Mouse (Mus musculus): ENCODE results near the gene Sh2d5.

Gene Sh2d5

DNA sequence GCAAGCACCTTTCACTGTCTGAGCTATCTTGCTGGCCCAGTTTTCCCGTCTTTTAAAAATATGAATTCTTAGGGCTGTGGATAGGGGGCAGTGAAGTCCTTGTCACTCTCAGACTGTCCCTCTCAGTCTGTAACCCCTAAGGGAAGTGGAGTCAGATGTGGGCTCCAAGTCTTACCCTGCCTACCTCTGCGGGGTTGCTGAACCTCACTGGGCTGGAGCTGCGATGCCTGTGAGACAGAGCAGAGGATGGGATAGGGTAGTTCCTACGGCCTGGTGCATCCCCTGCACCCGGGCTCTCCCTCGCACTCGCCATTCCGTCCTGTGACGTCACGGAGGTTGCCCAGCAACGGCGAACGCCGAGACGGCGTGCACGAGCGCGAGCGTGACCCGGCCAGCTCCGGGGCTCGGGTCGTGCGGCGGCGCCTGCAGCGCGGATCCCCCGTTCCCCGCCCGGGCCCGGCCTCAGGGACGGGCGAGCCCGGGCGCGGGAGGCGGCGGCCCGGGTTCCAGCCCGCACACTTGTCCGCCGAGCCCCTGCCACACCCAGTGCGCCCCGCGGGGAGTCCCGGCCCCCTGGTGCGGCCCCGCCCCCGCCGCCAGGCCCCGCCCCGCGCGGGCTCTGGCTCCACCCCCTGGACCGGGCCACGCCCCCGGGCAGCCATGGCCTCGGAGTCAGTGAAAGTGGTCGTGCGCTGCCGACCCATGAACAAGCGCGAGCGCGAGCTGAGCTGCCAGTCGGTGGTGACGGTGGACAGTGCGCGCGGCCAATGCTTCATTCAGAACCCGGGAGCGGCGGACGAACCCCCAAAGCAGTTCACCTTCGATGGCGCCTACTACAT lies 11.9 kb downstream of the Sh2d5 start:
- DNase-seq (ENCODE audit: low spot score), result peak; percentile 90

DNA sequence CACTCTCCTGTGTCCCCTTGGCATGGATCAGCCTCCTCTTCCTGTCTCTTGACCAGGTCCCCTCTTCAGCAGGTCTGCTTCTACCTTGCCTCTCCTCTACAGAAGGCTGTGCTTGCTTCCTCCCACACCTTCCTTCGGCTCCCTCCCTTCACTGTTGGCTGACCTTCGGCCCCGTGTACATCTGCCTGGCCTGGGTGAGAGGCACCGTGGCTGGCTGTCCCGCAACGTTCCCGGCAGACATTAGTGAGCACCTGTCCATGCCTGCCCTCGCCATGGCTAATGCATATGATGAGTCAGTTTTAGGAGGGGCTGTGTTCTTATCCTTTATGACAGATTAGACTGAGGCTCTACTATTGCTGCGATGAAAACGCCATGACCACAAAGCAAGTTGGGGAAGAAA lies 17.7 kb downstream of the Sh2d5 start:
- DNase-seq (ENCODE audit: low spot score), result no peak

DNA sequence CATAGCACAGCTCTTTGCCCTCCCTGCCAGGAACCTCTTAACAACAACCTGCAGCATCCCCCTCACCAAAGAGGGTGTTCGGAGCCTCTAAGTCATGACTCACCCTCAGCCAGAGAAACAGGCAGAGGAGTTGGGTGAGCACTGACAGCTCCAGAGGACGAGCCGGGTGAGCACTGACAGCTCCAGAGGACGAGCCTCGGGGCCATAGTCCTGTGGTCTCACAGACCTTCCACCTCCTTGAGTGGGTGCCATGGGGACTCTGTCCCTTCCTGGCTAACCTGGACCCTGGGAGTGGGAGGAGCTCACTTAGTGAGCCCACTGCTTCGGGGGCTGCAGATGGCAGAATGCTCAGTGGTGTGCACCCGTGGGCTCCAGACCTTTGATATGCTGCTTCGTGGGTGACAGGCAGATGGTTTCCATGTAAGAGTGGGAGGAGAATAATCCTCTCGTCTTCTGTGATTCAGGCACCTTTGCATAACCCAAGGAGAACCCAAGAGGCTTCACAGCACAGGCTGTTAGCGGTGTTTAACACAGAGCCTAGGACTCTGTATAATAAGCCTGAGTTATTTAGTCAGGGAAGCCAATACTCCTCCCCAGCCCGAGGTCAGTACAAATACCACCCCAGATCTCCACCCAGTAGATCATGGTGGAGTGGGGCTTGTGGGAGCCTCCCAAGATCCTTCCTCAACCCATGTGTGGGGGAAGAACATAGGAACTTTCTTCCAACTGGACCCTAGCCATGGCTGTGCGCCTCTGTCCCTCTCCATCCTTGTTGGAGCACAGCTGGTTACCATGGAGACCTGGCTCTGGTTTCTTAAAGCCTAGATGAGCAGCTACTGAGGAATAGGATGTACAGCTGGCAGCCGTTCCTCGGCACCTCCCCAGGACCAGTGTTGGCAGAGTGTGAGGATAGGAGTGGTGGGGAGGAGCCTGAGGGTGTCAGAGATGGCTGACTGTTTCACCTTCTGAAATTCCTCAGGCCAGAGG lies 22.1 kb downstream of the Sh2d5 start:
- no peak for DNase-seq (ENCODE audit: low spot score)

DNA sequence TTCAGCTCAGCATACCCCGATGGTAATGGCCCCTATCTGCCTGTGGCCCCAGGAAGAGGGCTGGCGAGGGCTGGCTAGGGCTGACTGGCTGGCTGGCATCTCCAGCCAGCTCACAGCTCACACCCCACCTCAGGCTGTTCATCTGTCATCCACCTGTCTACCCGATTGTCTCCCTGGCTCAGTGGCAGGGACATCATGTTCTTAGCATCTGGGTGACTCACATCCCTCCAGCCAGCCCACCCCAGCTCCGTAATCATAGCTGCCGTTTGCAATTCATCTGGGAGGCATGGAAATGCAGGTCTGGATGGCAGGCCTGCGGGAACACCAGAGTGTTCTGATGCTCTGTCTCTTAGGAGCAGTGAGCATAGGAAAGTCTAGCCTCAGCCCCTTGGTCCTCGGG lies 28.1 kb downstream of the Sh2d5 start:
- no peak for DNase-seq (ENCODE audit: low spot score)

DNA sequence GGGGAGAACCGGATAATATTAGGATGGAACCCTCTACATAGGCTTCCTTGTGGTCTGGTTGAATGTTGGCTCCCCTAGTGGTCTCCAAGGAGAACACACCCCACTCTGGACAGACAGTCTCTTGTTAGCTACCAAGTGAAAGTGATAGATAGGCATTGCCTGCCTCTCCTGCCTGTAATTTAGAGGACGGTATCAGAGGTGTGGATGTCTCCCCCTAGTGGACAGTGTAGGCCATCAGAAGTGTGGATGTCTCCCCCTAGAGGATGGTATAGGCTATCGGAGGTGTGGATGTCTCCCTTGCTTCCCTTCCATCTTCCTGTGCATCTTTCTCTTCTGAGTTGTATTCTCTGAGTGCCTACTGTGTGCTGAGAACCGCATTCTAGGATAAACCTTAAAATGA lies 32.6 kb downstream of the Sh2d5 start:
- no peak for DNase-seq (ENCODE audit: low spot score)

DNA sequence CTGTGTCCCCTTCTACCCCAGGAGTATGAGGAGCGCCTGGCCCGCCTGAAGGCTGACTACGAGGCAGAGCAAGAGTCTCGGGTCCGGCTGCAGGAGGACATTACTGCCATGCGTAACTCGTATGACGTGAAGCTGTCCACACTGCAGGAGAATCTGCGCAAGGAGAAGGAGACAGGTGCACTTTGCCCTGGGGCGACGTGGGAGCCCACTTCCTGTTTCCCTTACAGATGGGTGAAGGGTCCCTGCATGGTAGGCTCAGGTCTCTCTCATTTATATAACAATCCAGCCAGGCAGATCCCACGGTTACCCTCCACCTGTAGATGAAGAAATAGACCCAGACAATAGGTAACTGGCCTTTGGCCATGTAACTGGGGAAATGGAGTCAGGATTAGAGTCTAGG lies 36.2 kb downstream of the Sh2d5 start:
- no peak for DNase-seq (ENCODE audit: low spot score)

DNA sequence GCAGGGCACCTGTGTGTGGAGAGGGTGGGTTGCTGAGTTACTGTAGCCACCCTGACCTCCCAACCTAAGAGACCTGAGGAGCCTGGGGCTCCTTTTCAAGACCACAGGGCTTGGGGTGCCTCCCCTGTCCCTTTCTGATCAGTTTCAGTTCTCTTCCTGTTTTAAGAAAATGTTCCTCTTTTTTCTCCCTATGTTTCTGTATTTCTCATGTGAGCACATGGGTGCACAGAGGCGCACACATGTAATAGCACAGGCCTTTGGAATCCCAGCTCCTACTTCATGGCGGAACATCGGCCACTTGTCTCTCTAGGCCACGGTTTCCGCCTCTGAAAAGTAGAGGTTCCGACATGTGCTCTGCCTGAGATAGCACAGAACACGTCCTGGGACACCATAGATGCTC lies 38.5 kb downstream of the Sh2d5 start:
- no peak for DNase-seq (ENCODE audit: low spot score)

DNA sequence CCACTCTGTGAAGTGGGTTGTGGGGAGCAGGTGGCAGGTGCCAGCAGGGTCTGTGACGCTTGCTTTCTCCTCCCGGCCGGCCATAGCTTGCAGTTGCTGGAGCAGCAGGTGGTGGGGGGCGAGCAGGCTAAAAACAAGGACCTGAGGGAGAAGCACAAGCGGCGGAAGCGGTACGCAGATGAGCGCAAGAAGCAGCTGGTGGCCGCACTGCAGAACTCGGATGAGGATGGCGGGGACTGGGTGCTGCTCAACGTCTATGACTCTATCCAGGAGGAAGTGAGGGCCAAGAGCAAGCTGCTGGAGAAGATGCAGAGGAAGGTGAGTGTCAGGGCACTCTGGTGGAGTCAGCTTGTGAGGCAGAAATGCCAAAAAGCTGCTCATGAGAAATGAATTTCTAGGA lies 41.8 kb downstream of the Sh2d5 start:
- DNase-seq (ENCODE audit: low spot score), result no peak

DNA sequence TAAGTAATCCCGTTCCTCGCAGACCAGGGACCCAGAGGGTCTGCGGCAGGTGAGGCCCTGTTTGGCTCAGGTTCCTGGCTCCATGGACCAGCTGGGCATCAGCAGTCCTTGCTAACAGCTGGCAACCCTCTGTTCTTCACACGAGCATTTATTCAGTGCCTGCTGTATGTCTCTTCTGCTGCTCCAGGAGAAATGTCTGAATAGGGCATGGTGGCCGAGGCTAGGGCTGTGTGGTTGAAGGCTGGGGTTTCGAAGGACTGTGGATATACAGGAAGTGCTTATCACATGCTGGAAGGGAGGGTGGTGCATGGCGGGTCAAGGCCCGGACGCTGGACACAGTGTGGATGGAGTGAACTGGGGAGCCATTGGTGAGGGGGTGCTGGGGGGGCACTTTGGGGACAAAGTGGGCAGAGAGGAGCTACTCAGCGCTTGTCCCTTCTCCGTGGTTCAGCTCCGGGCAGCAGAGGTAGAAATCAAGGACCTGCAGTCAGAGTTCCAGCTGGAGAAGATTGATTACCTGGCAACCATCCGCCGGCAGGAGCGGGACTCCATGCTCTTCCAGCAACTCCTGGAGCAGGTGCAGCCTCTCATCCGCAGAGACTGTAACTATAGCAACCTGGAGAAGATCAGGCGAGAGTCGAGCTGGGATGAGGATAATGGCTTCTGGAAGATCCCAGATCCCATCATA lies 43.2 kb downstream of the Sh2d5 start:
- DNase-seq (ENCODE audit: low spot score), result no peak

DNA sequence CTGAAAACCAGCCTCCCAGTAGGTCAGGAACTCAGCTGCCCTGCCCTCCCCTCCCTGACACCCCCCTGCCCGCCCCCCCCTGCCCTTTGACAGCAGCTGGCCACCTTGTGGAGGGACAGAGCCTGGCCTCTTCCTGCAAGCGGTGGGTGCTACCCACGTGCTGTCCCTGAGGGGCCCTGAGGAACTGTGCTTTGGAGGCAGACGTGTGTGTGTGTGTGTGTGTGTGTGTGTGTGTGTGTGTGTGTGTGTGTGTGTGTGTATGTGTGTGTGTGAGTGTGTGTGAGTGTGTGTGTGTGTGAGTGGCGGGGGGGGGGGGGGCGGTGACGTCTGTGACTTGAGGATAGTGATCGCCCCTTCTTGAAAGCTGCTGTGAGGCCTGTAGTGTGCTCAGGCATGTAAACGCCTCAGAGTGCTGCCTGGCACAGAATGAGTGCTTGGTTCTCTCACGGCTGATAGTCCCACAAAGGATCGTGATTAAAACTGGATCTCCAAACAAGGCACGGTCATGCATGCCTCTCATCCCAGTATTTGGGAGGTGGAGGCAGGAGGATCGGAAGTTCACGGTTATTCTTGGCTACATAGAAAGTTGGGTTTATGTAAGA lies 43.8 kb downstream of the Sh2d5 start:
- DNase-seq (ENCODE audit: low spot score), result no peak

DNA sequence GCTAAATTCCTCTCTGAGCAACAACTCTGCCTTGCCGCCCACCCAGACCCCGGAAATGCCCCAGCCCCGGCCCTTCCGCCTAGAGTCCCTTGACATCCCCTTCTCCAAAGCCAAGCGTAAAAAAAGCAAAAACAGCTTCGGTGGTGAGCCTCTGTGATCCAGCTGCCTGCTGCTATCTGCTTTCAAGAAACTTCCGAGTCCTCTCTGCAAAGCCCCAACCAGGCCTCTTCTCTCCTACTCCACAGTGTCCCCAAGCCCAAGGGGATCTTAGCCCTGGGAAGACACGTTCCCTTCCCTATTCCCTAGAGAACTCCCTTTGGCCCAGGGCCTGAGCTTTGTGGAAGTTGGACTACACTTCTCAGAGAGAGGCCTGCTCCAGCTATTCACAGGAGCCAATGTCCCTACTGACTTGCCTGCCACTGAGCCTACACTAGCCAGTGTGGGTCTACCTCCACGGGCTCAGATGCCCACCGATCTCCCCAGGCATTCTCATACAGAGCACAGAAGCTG lies 51.1 kb downstream of the Sh2d5 start:
- no peak for DNase-seq (ENCODE audit: low spot score)

DNA sequence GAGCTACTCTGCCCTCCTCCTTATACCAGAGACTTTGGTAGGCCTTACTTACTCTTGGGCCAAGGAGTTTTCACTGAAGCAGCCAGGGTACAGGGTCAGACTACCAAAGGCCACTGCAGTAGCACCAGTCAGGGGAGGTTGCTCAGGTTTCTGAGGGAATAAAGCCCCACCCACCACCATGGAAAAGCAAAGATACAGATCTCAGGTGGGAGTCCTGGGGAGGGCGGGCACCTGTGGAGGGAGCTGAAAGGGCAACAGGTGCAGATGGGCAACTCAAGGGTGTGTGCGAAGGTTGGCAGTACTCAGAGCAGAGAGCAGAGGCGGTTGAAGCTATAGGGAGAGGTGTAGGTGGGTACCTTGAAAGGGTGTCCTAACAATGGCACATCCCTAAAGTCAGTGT lies 52.8 kb downstream of the Sh2d5 start:
- no peak for DNase-seq (ENCODE audit: low spot score)

DNA sequence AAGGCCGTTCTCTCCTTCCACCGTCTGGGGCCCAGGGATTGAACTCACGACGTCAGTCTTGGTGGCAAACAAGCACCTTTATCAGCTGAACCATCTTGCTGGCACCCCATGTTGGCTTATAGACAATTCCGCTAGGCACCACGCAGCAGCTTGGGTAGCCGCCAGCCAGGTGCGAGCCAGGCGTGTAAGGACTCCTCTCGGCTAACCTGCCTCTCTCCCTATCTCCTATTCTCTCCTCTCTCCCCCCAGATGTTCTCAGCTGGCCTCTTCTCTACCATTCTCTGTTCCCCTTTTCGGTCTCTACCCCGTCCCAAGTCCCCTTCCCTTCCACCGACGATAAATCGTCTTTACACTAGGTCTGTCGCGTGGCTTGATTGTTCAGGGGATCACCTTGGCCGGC lies 53.5 kb downstream of the Sh2d5 start:
- DNase-seq (ENCODE audit: low spot score), result no peak

DNA sequence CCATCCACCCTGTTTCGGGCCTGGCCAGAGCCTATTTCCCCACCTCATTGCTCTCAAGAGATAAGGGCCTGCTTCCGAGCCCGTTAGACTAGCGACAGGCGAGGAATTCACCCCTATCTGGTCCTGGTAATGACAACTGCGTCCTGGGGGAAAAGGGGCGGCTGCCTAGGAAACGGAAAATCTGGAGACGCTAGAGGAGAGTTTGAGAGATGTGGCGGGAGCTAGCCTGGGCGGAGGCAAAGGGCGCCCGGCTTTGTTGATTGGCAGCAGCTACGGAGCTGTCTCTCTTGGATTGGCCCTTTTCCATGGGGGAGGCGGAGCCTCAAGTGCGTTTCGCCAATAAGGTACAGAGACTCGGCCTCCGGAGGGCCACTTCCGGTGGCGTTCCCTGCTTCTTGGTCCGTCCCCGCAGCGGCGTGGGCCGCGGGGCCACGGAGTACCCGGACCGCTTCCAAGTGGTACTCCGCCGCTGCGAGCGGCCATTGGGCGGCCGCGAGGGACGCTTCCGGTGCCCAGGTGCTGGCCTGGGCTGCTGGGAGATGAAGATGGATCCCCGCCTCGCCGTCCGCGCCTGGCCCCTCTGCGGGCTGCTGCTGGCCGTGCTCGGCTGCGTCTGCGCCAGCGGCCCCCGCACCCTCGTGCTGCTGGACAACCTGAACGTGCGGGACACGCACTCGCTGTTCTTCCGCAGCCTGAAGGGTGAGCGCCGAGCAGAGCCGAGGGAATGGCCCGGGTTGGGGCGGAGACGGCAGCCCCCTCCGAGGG lies 54.3 kb downstream of the Sh2d5 start, which contains the start of gene Ddost:
Ddost (plus strand) TSS at position 391 of the 765 bp plus-strand sequence.
- peak; percentile 83 for DNase-seq (ENCODE audit: low spot score)

DNA sequence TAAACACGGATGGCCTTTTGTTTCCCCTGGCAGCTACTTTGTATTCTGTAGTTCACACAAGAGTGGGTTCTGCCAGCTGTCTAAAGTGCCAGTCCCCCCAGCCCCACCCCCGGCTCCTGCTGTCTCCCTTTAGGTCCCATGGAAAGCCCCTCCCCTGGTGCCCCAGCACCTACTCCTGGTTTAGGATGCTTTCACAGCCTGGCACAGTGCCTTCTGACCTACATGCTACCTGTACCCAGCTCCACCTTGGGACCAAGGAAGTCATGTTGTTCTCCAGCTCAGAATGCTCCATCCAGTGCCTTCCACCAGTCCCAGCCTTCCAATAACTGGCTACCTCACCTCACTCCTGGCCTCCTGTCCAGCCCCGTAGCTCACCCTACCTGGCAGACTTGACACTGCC lies 56.8 kb downstream of the Sh2d5 start:
- DNase-seq (ENCODE audit: low spot score), result no peak

DNA sequence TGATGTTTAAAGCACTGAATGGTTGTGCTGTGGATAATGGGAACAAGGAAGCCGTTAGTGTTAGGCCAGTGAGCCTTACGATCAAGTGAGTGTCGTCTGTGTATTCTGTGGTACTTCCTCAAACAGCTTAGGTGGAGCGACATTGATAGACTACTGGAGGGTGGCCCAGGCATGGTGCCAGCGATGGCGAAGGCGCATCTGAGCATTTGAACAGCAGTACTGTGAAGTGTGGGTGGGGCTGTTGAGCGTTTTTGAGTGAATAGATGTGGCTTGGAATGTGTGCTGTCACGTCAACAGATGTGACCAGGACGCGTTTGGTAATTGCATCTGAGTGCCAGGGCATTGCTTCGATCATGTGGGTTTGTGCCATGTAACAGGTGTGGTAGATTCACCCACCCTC lies 57.5 kb downstream of the Sh2d5 start:
- DNase-seq (ENCODE audit: low spot score), result no peak

DNA sequence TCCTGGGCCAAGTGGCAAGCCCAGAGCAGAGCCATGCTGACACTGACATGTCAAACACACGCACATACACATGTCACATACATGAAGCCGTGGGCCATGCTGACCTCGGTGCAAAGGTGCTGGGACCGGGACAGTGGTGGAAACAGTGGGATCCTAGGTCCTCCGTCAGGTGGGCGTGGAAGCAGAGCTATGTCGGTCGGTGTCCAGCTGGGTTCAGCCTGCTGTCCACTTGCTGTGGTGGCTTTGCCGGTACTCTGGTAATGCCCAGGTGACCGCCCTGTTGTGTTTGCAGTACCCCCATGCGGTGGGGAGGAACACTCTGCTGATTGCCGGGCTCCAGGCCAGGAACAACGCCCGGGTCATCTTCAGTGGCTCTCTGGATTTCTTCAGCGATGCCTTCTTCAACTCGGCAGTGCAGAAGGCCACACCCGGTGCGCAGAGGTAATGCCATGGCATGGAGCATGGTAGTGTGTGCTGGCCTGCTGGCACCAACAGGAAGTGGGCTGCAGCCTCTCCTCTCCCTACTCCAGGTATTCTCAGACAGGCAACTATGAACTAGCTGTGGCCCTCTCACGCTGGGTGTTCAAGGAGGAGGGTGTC lies 60.2 kb downstream of the Sh2d5 start:
- no peak for DNase-seq (ENCODE audit: low spot score)
